Mouse (Mus musculus) thymus, postnatal 25 days (tissue): ENCODE results near the gene Aldh4a1.

Experiments used
- DNase-seq: peaks from one replicate; pipeline ENCODE4 v3.0.0; 2022

Aldh4a1 gene

DNA sequence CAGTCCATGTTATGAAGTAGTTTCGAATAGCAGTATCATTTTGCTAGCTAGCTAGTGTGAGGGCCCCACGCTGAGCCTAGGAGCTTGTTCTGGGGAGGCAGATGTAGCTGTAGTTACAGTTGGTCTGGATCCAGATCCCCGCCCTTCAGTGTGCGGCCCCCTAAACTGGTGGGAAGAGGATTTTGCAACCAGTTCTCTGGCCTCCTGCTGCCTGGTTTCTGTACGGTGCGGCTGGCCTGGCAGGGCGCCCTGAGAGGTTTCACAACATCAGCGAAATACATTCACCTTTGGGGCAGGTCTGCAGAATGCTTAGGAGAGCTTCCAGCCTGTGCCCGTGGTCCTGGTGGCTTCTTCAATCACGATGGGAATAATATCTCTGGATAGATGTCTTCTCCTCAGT lies 2.0 kb downstream of the Aldh4a1 start:
- no peak for DNase-seq

DNA sequence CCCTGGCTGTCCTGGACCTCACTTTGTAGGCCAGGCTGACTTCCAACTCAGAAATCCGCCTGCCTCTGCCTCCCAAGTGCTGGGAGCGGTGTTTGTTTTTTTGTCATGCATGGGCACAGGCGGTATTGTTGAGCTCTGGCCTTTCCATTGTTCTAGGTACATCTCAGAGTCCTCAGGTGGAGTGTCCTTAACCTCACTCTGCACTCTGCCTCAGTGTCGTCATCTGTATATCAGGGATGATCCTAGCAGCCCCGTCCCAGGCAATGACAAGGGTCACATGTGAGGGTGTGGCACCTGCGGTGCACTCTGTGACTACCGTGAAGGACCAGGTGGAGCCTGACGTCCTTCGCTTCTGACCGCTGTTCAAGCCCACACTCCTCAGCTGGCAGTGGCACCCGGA lies 4.7 kb downstream of the Aldh4a1 start:
- no peak for DNase-seq

DNA sequence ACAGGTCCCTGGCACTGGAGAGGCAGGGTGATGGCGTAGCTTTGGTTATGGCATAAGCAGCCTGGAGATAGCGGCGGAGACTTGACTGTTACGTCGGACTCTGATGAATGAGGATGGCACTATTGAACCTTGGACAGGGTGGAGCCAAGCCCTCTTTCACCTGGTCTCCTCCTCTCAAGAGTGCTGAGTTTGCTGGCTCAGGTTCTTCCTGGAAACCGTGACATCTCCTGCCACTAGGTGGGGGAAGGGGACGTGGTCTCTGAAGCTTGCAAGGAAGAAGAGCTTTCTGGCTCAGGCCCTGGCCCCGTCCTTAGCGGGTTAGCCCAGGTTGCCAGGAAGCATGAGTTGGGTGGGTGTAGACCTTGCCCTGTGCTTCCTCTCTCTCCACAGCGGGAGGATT lies 7.5 kb downstream of the Aldh4a1 start:
- no peak for DNase-seq

DNA sequence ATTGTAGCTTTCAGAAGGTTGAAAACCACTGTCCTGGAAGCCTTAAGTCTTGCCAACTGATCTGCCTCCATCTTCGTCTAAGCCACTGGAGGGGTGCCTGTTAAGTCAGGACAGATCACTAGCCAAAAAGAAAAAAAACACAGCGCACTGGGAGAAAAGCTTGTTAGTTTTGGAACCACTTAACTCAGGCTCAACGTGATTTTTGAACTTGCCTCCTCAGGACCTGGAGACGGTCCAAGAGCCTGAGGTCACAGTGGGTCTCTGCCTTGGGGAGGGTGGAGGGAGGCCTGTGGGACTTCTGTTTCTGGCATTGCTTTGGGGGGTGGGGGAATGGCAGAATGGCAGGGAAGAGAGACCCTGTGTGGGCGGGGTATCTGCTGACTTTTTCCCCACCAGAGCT lies 8.5 kb downstream of the Aldh4a1 start:
- DNase-seq = no peak

DNA sequence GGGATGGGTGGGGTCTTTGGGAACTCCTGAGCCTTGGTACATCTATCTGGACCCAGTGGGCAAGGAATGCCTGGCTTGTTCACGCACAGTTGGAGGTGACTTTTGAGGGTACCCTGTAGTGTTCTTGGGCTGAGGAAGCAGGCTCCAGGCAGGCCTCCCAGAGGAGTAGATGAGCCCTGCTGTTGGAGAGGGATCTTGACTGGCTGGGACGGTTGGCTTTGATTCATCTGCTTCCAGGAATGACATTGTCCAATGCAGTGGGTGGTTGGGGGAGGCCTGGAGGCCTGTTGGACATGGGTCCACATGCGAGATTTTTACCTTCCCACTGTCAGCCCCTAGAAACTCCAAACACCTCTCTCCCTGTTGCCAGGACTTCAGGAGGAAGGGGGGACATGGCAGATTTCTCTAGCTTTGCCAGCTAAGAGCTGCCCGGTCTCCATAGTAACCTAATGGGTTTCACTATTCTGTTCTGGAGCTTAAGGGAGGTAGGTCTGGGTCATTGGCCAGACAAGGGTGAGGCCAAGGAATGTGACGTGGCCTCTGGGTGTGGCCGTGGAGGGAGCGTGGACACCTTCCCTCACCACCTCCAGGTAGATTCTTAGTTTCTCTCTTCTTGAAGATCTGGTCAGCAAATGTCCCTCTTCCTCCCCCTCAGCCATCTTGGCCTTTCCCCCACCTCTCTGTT lies 9.0 kb downstream of the Aldh4a1 start:
- no peak for DNase-seq

DNA sequence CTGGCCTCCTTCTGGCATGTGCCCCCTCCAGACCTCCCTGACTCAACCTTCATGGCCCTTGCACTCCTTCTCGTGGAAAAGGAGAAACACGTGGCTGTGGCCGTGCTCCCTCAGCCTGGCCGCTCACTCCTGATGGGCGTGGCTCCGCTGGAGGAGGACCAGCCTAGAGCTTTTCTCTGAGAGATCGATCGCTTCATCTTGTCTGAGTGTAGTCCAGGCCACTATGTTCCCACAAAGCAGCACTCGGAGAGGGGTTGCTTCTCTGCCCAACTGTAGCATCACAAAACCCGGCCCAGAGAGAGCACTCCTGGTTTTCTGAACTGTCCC lies 9.6 kb downstream of the Aldh4a1 start:
- no peak for DNase-seq

DNA sequence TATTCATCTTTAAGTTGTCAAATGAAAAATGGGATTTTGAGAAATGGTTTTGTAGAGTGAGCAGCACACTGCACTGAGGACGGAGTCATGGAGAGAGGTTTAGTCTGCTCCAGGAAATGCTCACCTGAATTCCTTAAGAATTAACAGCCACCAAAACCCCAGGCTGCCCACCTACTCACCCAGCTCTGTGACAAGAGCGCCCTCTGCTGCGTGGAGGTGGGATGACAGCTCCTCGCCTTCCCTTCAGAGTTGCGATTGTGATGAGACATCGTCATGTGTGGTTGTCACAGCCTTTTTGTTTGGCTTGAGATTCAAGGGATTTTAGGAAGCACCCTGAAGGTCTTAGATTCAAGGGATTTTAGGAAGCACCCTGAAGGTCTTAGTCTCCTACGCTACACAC lies 13.7 kb downstream of the Aldh4a1 start:
- peak; percentile 68 for DNase-seq

DNA sequence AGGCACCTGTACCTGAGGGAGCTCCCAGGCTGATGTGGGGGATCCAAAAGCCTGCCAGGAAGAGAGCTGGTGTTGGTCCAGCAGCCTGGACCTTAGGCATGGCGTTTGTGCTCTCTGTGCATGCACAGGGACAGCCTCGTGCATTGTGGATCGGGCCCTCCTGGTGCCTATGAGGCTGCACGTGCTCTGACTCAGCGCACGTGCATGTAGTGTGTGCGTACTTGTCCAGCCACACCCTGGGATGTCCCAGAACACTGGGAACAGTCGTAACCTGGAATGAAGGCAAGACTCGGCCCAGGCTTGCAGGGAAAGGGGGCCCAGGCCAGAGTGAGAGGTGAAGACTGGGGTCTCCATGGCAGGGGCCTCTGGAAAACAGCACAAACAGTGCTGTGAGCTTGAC lies 15.2 kb downstream of the Aldh4a1 start:
- DNase-seq = no peak

DNA sequence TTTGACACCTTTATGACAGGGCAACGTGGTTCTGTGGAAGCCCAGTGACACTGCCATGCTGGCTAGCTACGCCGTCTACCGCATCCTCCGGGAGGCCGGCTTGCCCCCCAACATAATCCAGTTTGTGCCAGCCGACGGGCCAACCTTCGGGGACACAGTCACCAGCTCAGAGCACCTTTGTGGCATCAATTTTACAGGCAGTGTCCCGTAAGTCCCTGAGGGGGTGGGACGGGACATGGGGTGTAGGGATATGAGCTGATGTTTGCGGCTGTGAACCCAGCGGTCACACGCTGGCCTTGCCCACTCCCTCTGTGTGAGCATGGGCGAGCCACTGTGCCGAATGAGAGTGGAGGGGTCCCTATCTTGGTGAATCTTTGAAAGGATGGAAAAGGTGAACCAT lies 15.7 kb downstream of the Aldh4a1 start:
- DNase-seq = no peak

DNA sequence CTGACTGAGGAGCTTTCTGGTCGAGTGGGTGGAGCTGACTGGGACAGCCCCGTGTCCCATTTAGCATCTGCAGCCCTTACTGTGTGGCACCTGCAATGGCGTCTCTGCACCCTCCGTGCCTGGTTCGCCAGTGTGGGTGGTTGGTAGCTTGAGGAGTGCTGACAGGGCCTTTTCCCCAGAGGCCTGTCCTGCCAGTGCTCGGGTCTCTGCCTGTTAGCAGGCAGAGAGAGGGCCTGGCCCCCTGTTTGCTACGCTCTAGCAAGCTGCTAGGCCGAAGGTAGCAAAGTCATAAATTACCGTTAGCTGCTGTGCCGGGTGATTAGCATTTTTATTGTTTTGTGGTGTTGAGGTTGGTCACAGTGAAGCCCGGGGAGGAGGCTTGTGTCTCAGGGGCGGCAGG lies 17.1 kb downstream of the Aldh4a1 start:
- DNase-seq = no peak

DNA sequence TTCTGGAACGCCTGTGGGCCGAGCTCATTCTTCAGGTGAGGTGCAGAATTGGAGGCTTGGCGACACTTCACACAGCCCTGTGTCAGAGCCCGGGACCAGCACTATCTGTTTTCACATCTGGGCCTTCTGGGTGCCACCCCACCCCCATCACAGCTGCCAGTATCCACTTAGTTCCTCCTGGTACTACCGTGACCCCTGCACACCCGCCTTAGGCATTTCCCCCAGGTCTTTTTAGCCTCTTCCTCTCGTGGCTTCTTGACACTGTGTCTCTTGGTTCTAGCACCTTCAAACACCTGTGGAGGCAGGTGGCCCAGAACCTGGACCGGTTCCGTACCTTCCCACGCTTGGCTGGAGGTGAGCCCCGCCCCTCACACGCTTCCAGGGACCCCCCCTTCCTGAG lies 17.7 kb downstream of the Aldh4a1 start:
- DNase-seq = no peak

DNA sequence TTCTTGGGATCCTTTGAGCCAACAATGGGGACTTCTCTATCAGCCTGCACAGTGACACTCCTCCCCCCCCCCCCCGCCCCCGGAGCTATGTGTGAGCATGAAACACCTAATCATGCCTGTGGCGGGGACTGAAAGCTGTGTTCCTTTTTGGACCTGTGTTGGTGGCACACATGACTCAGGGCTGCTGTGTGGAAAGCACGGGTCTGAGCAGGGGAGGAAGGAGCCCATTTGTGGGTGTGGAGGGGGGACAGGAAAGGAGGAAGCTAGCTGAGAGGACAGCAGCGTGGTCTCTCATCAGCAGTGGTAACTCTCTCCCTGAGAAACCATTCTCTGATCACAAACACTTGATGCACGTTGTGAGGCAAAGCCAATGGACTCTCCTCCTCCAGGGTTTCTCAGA lies 18.1 kb downstream of the Aldh4a1 start:
- DNase-seq = no peak

DNA sequence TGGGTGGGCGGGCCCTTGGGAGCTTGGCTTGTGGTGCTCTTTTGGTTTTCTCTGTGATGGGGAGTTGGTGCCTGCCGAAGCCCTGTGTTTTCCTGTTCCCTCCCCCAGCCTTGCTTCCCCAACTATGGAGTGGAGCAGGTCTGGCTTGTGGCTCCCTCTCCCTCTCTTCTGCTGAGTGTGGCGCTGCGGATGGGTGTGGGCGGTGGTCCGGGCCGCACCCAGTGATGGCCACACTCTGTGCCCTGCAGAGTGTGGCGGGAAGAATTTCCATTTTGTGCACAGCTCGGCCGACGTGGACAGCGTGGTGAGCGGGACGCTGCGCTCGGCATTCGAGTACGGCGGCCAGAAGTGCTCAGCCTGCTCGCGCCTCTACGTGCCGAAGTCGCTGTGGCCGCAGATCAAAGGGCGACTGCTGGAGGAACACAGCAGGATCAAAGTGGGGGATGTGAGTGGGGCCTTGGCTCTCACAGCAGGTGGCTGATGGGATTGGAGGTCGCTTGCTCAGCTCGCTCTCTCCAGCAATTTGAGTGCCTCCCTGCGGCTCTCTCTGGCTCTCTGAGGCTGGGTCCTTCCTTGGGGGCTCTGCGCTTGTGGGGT lies 19.3 kb downstream of the Aldh4a1 start:
- peak; percentile 25 for DNase-seq

DNA sequence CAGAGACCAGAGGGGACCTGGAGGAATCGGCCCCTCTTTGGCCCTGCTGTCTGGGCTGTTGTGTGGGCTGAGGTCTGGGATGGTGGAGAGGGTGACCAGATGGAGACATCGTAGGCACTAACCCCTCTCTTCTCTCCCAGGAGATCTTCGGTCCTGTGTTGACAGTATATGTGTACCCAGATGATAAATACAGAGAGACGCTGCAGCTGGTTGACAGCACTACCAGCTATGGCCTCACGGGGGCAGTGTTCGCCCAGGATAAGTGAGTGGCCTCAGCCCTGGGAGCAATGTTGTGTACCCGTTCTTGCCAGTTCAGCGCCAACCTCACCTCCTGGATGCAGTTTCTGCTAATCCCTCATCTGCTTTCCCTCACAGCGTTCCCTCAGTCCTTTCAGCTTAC lies 21.3 kb downstream of the Aldh4a1 start:
- DNase-seq = peak; percentile 73

DNA sequence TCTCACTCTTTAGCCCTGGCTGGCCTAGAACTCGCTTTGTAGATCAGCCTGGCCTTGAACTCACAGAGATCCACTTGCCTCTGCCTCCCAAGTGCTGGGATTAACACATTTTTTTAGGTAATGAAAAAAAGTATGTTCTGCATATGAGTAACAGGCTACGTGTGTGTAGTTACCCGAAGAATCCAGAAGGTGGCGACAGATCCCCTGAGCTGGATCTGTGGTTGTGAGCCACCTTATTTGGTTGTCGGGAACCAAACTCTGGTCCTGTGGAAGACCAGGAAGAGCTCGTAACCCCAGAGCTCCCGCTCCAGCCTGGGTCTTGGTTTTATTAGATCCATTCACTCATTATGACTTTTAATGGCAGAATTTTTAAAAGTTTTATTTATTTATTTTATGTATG lies 24.2 kb downstream of the Aldh4a1 start:
- no peak for DNase-seq

DNA sequence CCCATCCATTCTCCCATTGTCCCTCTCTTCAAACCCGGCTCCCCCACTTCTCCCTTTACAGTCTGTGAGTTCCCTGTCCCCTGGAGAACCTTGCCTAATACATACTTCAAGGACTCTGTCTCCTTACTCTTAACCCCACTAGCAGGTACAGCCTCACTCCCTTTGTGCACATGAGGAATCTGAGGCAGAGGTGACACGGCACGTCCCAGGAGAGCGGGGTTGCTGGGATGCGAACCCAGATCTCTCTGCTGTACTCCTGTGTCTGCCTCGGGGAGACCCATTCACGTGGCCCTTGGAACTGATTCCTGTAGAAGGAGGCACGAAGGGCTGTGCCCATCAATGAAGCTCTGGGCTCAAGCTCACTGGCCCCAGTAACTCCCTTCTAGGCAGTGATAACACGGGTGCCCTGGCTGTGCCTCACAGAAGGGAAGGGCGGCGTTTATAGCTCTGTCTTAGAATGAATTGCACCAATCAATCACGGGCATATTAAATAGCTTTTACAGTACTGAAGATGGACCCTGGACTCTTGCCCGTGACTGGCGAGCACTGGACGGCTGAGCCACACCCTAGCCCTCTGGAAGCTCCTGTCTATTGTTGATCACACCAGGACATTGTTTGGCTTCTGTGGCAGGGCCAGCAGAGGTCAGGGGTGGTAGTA lies 27.5 kb downstream of the Aldh4a1 start:
- DNase-seq = no peak

DNA sequence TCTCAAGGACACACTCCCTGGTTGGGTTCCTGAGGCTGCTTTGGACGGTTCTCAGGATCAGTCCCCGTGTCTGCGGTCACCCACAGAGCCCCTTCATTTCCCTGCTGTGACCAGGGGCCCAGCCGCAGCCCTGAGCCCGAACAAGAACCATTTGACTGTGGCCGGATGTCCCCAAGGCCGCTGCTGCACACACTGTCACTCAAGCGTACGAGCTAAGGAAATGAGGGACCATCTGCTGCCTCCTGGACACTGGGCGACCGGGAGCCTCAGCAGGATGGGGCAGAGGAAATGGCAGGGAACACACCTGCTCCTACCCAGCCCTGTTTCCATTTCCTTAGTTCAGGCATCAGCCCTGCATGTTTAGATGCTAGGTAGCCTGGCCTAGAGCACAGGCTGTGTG lies 28.2 kb downstream of the Aldh4a1 start:
- DNase-seq = no peak

DNA sequence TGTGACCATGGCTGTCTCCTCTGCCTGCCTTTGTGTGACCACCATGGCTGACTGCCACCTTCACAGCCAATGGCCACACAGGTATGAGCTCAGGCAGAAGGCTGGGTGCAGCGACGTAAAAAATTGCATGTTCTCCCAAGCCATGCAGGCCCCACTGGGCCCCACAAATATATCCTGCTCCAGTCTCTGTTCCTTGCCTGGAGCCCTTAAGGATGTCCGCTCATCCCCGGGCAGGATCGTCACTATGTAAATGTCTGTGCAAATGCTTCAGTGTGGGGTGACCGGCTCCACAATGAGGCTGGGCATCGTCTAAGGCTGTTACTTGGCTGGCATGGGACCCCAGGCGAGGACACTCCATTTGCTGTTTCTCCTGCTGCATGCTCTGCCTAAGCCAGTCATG lies 30.6 kb downstream of the Aldh4a1 start, which contains the start of gene Tas1r2:
Gene Tas1r2, plus strand, starts transcription at position 301 of the 400 bp plus-strand sequence.
- no peak for DNase-seq

DNA sequence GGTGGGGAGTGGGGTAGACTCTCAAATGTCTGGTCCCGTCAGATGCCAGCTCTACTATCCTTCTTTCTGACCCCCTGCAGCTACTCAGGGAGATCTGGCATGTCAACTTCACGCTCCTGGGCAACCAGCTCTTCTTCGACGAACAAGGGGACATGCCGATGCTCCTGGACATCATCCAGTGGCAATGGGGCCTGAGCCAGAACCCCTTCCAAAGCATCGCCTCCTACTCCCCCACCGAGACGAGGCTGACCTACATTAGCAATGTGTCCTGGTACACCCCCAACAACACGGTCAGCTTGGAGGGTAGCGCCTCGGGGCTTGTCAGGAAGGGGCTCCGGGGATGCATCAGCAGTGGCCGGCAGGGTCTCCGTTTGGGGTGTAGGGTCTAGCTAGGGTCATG lies 39.2 kb downstream of the Aldh4a1 start:
- DNase-seq = no peak

DNA sequence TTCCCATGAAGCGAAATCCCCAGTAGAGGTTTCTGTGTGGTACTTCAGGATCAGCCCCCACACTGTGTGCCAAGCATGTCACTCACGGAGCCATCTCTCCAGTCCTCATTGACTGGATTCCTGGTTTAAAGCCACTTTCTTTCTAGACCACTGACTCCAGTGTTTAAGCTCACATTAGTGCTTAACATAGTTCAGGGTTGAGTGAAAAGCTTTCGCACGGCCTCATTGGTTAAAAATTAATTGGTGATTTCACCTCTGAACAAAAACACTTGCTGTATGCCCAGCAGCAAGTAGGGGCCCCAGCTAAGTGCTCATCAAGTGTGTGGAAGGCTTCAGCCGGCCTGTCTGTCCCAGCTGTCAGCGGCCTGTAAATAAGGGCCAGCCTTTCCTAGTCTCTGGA lies 45.0 kb downstream of the Aldh4a1 start:
- no peak for DNase-seq

DNA sequence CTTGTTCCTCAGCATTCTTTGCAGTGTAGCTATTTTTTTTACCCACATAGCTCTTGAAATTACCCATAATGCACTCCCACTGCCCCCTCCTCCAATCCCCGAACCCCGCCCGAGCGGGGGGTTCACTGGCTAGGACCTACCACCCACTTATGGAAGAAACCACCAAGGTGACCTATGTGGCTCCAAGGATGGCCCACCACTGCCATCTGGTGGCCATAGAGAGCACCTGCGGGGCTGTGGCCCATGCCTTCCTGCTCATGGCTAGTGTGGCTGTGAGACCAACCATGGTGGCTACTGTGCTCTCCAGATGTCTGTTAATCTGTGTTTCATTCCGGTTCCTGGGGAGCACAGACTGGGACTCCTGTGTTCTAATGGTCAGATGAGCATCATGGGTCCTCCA lies 47.2 kb downstream of the Aldh4a1 start:
- DNase-seq = peak; percentile 58

DNA sequence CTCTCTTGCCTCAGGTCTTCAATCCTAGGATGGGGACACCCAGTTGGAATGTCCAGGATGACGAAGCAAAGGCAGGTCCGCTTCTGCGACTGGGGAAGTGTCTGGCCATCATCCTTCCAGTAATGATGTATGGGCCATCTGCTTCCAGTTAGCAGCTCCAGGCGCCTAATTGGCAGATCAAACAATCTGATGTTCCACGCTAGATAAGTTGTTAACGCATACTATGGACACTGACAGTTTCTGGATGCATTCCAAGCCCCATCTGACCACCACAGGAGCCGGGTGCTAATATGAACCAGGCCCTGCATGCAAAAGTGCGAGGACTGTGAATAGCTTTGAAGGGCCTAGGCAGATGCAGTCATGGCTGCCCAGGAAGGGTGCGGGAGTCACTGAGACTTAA lies 53.0 kb downstream of the Aldh4a1 start:
- DNase-seq = no peak

DNA sequence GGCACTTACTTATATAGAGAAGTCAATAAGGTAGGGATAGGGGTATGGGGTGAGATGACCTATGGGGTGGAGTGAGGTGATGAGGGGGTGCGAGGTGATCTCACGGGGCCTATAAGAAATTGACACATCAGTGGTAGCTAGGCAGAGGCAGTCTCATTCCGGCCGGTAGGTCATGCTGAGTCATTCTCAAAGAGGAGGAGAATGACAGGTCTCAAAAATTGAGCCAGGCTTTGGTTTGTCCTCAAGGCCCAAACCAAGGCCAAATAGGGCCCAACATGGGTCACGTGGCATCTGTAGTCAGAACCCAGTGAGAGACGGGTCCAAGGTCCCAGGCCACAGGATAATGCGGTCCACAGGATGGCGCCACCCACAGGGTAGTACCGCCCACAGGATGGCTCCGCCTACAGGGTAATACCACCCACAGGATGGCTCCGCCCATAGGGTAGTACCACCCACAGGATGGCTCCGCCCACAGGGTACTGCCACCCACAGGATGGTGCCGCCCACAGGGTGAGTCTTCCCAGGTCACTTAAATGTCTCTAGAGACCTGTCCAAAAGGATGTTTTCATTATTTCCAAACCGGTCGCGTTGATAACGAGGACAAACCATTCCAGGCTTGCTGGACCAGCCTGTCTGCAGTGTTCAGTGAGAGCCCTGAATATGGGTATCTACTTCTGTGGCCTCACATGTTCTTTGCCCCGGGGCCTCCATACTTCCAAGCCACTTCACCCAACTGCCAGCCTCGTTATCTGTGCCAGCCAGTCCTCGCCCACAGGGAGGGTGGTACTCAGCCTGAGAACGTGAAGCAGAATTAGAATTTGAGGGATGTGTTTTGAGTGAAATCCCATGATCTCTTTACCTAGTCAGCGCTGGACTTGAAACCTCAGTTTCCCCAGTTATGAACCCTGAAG lies 61.3 kb downstream of the Aldh4a1 start:
- DNase-seq = no peak

DNA sequence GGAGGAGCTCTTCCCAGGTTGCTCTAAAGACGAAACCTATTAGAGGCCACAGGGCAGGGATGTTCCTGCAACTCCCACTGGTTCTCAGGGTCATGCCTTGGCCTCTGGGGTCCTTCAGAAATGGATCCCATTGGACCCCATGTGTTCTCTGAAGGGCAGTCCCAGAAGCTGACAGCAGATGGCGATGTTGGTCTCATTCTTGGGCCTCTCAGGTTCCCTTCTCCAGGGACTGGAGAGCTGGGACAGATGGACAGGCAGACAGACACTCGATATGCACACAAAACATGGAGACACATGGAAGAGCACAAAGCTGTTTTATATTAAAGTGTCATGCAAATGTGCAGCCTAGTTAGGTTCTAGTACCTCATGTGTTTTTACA lies 62.0 kb downstream of the Aldh4a1 start:
- peak; percentile 36 for DNase-seq
